Mouse (Mus musculus) adrenal gland, postnatal 4 days (tissue): Measurements from ENCODE around the gene Asmt. TPM values are rescaled to one million over a fixed set of nuclear protein-coding genes. Genes with fewer than 3 reads are reported as not detected.

Experiments used
- DNase-seq, 2 experiments: peaks; one replicate each; pipeline ENCODE4 v3.0.0; 2021 to 2022; ENCODE audit warnings: low spot score in 2 of 2, mixed read lengths in 2 of 2
- long read RNA-seq, 2 experiments: library from polyadenylated mRNA; stranded (forward); transcript quantifications; one replicate each; pipeline ENCODE4 v2.0.0; 2021
- total RNA-seq, 2 experiments: library from RNA; stranded (reverse); gene quantifications; 2 replicates each; pipeline ENCODE4 v1.2.3; 2021

The Asmt gene
- total RNA-seq, result under 1 TPM in 1 of 2 experiments, not detected in 1; 0.34 TPM
- long read RNA-seq, experiment 1, result 0 reads
- long read RNA-seq, experiment 2, result 0 reads

- DNase-seq, result peak in 1 of 2 experiments; percentile 3
These were observed at the start of gene Asmt for GRCm38 (mm10) chrX:170672594-170673092. Gene Asmt, plus strand, starts transcription at chrX:170672644.

- DNase-seq, result peak; percentile 2 to 10
These were observed 948 bp downstream of the Asmt start for GRCm38 (mm10) chrX:170673233-170673951.

DNA sequence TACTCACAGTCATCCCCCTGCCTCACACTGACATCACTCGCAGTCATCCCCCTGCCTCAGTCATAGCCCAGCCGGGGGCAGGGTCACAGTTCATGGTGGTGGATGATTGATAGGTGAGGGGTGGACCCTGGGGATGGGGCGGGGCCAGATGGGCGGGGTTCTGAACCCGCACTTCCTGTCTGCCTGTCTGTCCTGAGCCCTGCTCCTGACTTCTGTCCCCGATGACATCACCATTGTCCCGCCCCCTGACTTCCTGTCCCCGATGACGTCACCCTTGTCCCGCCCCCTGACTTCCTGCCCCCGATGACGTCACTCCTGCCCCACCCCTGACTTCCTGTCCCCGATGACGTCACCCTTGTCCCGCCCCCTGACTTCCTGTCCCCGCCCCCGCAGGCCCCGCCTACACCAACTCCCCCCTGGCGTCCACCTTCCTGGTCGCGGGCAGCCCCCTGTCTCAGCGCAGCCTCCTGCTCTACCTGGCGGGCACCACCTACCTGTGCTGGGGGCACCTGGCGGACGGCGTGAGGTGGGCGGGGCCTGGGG is 1.9 kb downstream of the Asmt start:
- DNase-seq, result peak; percentile 3 to 6

GRCm38 (mm10) chrX:170674885-170675876 is 2.7 kb downstream of the Asmt start:
- peak in 1 of 2 experiments; percentile 2 for DNase-seq

DNA sequence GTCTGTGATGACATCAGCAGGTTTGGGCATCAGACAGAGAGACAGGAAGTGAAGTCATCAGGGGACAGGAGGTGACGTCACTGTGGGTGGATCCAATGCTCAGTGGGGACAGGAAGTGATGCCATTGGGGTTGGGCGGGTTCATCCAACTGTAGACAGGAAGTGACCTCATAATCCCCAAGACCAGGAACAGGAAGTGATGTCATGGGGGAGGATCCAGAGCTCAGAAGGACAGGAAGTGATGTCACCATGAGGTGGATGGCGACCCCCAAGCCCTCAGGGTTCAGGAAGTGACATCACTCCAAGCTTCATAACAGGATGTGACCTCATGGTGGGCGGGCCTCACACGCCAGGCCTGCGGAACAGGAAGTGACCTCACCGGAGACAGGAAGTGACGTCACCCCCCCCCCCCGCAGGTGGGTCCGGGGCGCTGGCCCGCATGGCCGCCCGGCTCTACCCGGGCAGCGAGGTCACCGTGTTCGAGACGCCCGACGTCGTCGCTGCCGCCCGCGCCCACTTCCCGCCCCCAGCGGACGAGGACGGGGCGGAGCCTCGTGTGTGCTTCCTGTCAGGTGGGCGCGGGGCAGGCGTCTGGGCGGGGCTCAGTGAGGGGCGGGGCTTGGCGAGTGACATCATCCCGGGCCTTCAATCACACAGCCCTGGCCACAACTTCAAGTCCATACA is 3.6 kb downstream of the Asmt start:
- DNase-seq, result no peak

- peak in 1 of 2 experiments; percentile 2 for DNase-seq
These were observed 4.3 kb downstream of the Asmt start for GRCm38 (mm10) chrX:170676606-170677239.

DNA sequence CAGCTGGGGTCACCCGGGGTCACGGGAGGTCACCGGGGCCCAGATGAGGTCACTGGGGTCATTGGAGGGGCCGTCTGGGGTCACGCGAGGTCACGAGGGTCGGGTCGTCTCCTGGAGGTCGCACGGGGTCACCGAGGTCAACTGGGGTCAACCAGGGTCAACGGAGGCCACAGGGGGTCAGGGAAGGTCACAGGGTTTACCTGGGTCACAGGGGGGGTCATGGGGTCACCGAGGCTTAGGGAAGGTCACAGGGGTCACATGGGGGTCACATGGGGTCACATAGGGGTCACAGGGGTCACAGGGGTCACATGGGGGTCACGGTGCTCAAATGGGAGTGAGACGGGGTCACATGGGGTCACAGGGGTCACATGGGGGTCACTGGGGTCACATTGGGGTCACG is 4.8 kb downstream of the Asmt start:
- DNase-seq, result peak in 1 of 2 experiments; percentile 2

- DNase-seq, result no peak
These were observed 5.2 kb downstream of the Asmt start for GRCm38 (mm10) chrX:170677680-170678079.
